Mouse (Mus musculus) lung, postnatal 10 days (tissue): ENCODE results near the gene Gm21170.
"Not testable (repeated sequence)": the region's sequence is repeated elsewhere in the genome, so short reads cannot be mapped to it uniquely, and the experiment has no call there.

Source experiments
- DNase-seq: peaks from one replicate; pipeline ENCODE4 v3.0.0; 2021

The Gm21170 gene

DNA sequence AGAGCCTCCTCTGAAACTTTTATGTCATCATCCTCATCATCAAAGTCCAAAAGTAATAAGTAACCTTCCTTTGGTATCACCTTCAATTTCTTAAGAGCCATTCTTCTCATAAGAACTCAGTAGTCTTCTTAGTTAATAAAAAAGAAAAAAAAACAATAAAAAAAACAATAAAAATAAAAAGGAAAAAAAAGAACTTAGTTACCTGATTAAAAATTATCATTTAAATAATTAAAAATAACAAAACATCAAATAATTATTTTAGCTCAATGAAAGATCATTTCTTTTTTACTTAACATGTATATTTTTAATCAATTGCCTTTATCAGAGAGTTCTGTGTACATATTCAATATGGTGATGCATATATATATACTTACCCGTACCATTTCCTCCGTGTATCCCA lies at the start of gene Gm21170:
Gene Gm21170 (minus strand): TSS at position 101 of the 400 bp plus-strand sequence.
- not testable (repeated sequence) for DNase-seq
